Mouse (Mus musculus): Measurements from ENCODE around the gene Tbx5.

Gene Tbx5

GRCm38 (mm10) chr5:119842701-119843393, 10.4 kb downstream of the Tbx5 start:
- DNase-seq (ENCODE audit: low spot score): no peak

- no peak for DNase-seq (ENCODE audit: low spot score)
These were observed 10.9 kb downstream of the Tbx5 start for GRCm38 (mm10) chr5:119843394-119843777.

- DNase-seq (ENCODE audit: low spot score): no peak
These were observed 11.9 kb downstream of the Tbx5 start for GRCm38 (mm10) chr5:119844366-119844765.

GRCm38 (mm10) chr5:119844994-119845393, 12.5 kb downstream of the Tbx5 start:
- DNase-seq (ENCODE audit: low spot score): no peak

GRCm38 (mm10) chr5:119857052-119857451, 24.6 kb downstream of the Tbx5 start:
- DNase-seq (ENCODE audit: low spot score): no peak

GRCm38 (mm10) chr5:119861301-119861700, 28.8 kb downstream of the Tbx5 start:
- DNase-seq (ENCODE audit: low spot score): no peak

- no peak for DNase-seq (ENCODE audit: low spot score)
These were observed 30.0 kb downstream of the Tbx5 start for GRCm38 (mm10) chr5:119862431-119862830.

GRCm38 (mm10) chr5:119866277-119867235, 34.1 kb downstream of the Tbx5 start:
- no peak for DNase-seq (ENCODE audit: low spot score)

GRCm38 (mm10) chr5:119867986-119868385, 35.5 kb downstream of the Tbx5 start:
- DNase-seq (ENCODE audit: low spot score): no peak

GRCm38 (mm10) chr5:119875421-119875820, 43.0 kb downstream of the Tbx5 start:
- no peak for DNase-seq (ENCODE audit: low spot score)

GRCm38 (mm10) chr5:119877185-119877584, 44.7 kb downstream of the Tbx5 start:
- no peak for DNase-seq (ENCODE audit: low spot score)

GRCm38 (mm10) chr5:119885595-119885994, 53.1 kb downstream of the Tbx5 start:
- DNase-seq (ENCODE audit: low spot score): no peak

- DNase-seq (ENCODE audit: low spot score): no peak
These were observed 54.9 kb downstream of the Tbx5 start for GRCm38 (mm10) chr5:119887381-119887780.

GRCm38 (mm10) chr5:119891960-119892359, 59.5 kb downstream of the Tbx5 start:
- no peak for DNase-seq (ENCODE audit: low spot score)

GRCm38 (mm10) chr5:119893060-119893459, 60.6 kb downstream of the Tbx5 start:
- DNase-seq (ENCODE audit: low spot score): no peak

- no peak for DNase-seq (ENCODE audit: low spot score)
These were observed 64.1 kb downstream of the Tbx5 start for GRCm38 (mm10) chr5:119896605-119897004.

- no peak for DNase-seq (ENCODE audit: low spot score)
These were observed 84.2 kb downstream of the Tbx5 start for GRCm38 (mm10) chr5:119916551-119917171.

- peak; percentile 28 for DNase-seq (ENCODE audit: low spot score)
These were observed 85.9 kb downstream of the Tbx5 start for GRCm38 (mm10) chr5:119918381-119918780.

- no peak for DNase-seq (ENCODE audit: low spot score)
These were observed 88.5 kb downstream of the Tbx5 start for GRCm38 (mm10) chr5:119920941-119921340.

- DNase-seq (ENCODE audit: low spot score): no peak
These were observed 89.8 kb downstream of the Tbx5 start for GRCm38 (mm10) chr5:119922229-119922628.
